Mouse (Mus musculus): Measurements from ENCODE around the gene Ubtd1. TPM values are rescaled to one million over a fixed set of nuclear protein-coding genes. Genes with fewer than 3 reads are reported as not detected.

Ubtd1 gene
- polyA plus RNA-seq, 1 experiment from 2014 or later: 14.5 TPM

DNA sequence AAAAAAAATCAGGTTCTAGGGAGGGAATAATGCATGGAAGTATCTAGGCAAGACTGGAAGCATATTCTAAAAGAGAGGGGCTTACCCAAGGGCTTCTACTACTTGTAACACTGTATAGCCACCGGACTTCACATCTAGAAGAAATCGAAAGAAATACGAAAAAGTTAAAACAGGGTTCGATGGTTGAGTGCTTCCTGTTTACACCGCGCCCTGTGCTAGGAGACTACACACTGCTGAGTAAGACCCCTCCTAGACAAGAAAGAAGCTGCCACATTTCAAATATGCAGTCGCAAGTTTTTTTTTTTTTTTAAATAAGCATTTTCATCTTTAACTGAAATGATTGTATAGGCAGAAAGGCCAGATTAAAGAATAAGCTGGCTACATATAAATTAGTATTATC, 11.9 kb upstream of the Ubtd1 start:
- Histone ChIP-seq H3K4me2 (ENCODE audit: low read depth, low read length) (no peak overlapping the region), H3K27ac (ENCODE audit: low read length) (no peak overlapping the region), H3K9me3 (ENCODE audit: control insufficient read depth, low read length) (no peaks in the 10 kb centered on the region), H3K4me1 (replicated peaks; ENCODE audit: control insufficient read depth, insufficient read depth, low read length) (no peaks in the 10 kb centered on the region), H3K27me3 (ENCODE audit: control insufficient read depth, insufficient read depth, low read depth, low read length) (no peaks in the 10 kb centered on the region), H3K9ac (ENCODE audit: low read length) (no peak overlapping the region), H3K4me3 (ENCODE audit: low read length) (no peak overlapping the region), H3K36me3 (ENCODE audit: control insufficient read depth, insufficient read depth, low read length) (peaks cover 17% of the 10 kb centered on the region)
- ATAC-seq (ENCODE audit: low read depth): no peak
- WGBS: 92% methylated on average over 7 of the region's 7 CpGs

DNA sequence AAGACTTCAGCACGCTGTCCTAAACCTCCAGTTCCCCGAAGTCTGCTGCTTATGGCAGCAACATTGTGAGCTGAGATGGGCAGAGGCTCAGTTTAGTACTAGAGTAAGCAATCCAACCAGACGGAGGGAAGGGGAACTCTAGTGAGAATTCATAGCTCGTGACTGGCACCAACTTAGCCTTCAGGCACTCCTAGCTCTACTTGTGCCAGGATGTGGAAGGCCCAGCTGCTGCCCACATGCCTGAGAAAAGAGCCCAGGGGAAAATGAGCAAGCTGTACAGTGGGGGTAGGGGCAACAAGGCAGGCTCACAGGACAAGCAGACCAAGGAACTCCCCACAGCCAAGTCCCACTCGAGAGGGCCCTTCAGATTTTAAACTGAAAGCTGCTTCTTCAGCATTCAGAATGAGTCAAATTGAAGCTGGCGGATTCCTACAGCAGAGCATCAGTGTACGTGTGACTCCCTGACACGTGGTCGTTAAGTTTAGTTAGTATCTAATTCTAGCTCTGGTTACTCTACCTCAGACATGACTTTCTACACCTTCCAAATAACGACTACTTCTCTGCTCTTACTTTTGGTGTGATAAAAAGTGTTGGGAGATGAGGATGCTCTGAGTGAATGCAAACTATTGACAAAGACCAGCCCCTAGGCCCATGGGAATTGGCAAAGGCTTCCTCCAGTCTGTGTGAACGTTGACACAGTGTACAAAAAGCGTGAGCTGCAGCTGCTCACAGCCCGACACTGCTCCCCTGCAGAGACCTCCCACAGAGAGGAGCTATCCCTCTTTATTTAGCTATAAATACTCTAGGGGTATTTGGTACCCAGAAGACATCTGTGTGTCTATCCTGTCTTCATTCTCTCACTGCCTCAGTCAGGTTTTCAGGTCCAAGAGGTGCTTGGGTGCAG, 7.4 kb upstream of the Ubtd1 start:
- H3K4me2 ChIP-seq (ENCODE audit: low read depth, low read length): no peak overlapping the region
- 0 out of 2 replicates have a peak overlapping the region, but pooled peaks have one; percentile 7 for H3K9ac ChIP-seq (ENCODE audit: low read length)
- H3K27ac ChIP-seq (ENCODE audit: low read length): no peak overlapping the region
- H3K4me3 ChIP-seq (ENCODE audit: low read length): no peak overlapping the region
- H3K36me3 ChIP-seq (ENCODE audit: control insufficient read depth, insufficient read depth, low read length): peaks cover 3% of the 10 kb centered on the region; the same call in 1 of the 2 replicates
- WGBS: 68% methylated on average over 13 of the region's 13 CpGs
- H3K9me3 ChIP-seq (ENCODE audit: control insufficient read depth, low read length): no peaks in the 10 kb centered on the region
- ATAC-seq (ENCODE audit: low read depth): no peak
- H3K27me3 ChIP-seq (ENCODE audit: control insufficient read depth, insufficient read depth, low read depth, low read length): no peaks in the 10 kb centered on the region
- no peaks in the 10 kb centered on the region for H3K4me1 ChIP-seq (replicated peaks; ENCODE audit: control insufficient read depth, insufficient read depth, low read length)

DNA sequence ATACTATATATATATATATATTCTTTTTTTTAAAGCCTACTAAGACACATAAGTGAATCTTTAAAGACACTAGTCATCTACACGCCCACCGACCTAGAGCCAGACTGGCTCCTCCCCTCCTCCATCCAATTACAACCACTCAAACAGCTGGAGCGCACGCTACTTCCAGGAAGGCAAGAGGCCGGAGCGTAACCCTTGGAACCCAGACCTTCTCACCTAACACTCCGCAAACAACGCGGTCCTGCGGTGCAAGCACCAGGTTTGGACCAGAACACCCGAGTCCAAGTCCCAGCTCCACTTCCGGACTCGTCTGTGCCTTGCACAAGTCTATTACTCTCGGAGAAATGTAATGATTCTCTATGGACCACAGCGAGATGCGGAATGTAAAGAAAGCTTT, 1.1 kb upstream of the Ubtd1 start:
- Histone ChIP-seq H3K27me3 (ENCODE audit: control insufficient read depth, insufficient read depth, low read depth, low read length) (peaks cover 3% of the 10 kb centered on the region; the same call in 1 of the 2 replicates), H3K4me2 (ENCODE audit: low read depth, low read length) (peak overlapping the region; percentile 90), H3K4me3 (ENCODE audit: low read length) (peak overlapping the region; percentile 96), H3K36me3 (ENCODE audit: control insufficient read depth, insufficient read depth, low read length) (no peaks in the 10 kb centered on the region), H3K27ac (ENCODE audit: low read length) (peak overlapping the region; percentile 93), H3K9ac (ENCODE audit: low read length) (peak overlapping the region; percentile 85), H3K9me3 (ENCODE audit: control insufficient read depth, low read length) (no peaks in the 10 kb centered on the region), H3K4me1 (replicated peaks; ENCODE audit: control insufficient read depth, insufficient read depth, low read length) (peaks cover 22% of the 10 kb centered on the region)
- ATAC-seq (ENCODE audit: low read depth): no peak; the same call in 1 of the 2 replicates
- under 1% methylated on average over 16 of the region's 16 CpGs for WGBS

DNA sequence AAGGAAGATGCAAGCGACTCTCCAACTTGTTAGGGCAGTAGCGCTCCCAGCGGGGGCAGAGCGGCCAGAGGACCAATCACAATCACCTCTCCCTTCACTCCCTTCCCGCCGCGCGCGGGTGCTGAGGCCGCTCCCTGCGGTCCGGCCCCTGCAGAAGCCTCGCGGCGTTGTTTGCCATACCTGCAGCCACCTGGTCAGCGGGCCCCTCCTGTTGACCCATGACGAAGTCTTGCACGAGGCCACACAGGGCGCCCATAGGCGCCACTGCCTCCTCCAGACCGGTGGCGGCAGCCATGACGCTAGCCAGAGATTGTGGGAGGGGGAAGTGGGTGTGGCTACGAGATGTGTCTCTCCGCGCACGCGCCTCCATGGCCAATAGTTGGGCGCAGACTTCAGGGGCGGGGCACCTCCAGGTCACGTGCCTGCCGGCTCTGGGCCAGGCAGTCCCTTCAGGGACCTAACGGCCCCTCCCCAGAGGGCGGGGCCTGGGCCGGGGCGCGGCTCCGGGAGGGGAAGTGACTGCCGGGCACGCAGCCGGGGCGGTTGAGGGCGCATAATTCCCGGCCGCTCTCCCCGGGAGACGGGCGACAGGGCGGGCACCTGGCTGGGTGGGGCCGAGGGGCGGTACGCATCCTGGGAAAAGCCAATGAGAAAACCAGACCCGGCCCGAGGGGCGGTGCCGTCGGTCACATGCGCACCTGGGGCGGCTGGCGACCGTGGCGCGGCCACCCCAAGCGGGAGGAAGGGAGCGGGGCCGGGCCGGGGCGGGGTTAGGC, 556 bp upstream of the Ubtd1 start, which contains the start of gene Mms19:
Gene Mms19 (minus strand): TSS at position 339 of the 776 bp plus-strand sequence.
- under 1% methylated on average over 55 of the region's 68 CpGs for WGBS
- H3K4me3 ChIP-seq (ENCODE audit: low read length): peak within 1 kb of the TSS; percentile 96
- peak; percentile 95 for ATAC-seq (ENCODE audit: low read depth)

DNA sequence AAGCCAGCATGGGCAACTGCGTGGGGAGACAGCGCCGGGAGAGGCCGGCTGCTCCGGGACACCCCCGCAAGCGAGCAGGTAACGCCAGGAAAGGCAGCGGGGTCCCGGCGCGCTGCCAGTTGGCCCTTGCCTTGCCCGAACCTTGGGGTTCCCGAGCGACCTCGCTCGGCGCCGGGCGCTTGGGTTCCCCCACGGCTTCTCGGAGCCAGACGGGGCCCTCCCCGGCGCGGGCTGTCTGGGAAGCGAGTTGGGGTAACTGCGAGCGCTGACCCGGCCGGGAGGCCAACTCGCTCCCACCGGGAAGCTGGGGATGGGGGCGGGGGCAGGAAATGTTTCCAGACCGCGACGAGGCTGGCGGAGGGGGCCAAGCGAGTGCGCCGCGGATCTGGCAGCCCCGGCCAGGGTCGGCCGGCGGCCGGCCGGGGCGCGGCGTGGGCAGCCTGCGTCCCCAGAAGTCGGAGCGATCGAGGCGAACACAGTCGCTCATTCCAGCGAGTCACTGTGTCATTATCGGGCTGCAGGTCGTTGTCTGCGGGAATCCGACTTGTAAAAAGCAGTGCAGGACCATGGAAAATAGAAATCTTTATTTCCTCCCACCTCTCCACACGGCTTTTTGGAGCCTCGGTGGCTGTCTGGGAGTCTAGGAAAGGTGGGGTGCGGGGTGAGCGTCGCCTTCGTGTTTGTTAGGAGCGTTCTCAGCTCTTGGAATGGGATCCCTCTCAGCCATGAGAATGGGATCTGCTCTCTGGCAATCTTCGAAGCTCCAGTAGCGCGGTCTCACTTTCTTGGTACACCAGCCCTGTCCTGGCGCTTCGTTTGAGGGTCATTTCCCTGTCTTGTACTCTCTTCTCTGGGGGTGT, 598 bp downstream of the Ubtd1 start:
- H3K4me2 ChIP-seq (ENCODE audit: low read depth, low read length): peak overlapping the region; percentile 92
- 0 out of 2 replicates have a peak, but pooled peaks have one; percentile 0 for ATAC-seq (ENCODE audit: low read depth)
- WGBS: under 1% methylated on average over 59 of the region's 74 CpGs

More for the DNA sequence above, 556 bp upstream of the Ubtd1 start, which contains the start of gene Mms19:
- H3K4me1 ChIP-seq (replicated peaks; ENCODE audit: control insufficient read depth, insufficient read depth, low read length): peaks cover 22% of the 10 kb centered on the region
- H3K9ac ChIP-seq (ENCODE audit: low read length): peak within 1 kb of the TSS; percentile 88
- no peaks in the 10 kb centered on the region for H3K9me3 ChIP-seq (ENCODE audit: control insufficient read depth, low read length)
- H3K36me3 ChIP-seq (ENCODE audit: control insufficient read depth, insufficient read depth, low read length): no peaks in the 10 kb centered on the region
- H3K27me3 ChIP-seq (ENCODE audit: control insufficient read depth, insufficient read depth, low read depth, low read length): peaks cover 3% of the 10 kb centered on the region; the same call in 1 of the 2 replicates
- peak within 1 kb of the TSS; percentile 92 for H3K4me2 ChIP-seq (ENCODE audit: low read depth, low read length)
- H3K27ac ChIP-seq (ENCODE audit: low read length): peak within 1 kb of the TSS; percentile 93

DNA sequence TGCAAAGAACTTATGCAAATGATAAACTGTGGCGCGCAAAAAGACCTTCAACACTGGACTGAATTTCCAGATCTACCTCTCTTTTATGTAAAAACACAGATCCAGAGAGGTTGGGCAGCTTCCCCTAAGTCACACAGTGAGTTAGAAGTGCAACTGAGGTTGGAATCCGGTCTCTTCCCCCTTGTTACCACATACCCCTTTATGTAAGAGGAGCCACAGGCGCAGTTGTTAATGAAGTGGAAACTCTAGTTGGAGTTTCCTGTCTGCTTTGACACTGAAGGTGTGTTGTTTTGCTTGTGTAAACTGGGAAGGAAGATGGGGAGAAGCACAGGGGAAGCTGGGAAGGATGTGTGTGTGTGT, 1.2 kb downstream of the Ubtd1 start:
- peaks cover 22% of the 10 kb centered on the region for H3K4me1 ChIP-seq (replicated peaks; ENCODE audit: control insufficient read depth, insufficient read depth, low read length)
- WGBS: 3% methylated on average over 4 of the region's 4 CpGs
- H3K9ac ChIP-seq (ENCODE audit: low read length): peak overlapping the region; percentile 88
- H3K9me3 ChIP-seq (ENCODE audit: control insufficient read depth, low read length): no peaks in the 10 kb centered on the region
- no peak for ATAC-seq (ENCODE audit: low read depth)
- H3K36me3 ChIP-seq (ENCODE audit: control insufficient read depth, insufficient read depth, low read length): no peaks in the 10 kb centered on the region
- peaks cover 3% of the 10 kb centered on the region; the same call in 1 of the 2 replicates for H3K27me3 ChIP-seq (ENCODE audit: control insufficient read depth, insufficient read depth, low read depth, low read length)
- peak overlapping the region; percentile 96 for H3K4me3 ChIP-seq (ENCODE audit: low read length)
- no peak overlapping the region; the same call in 1 of the 2 replicates for H3K27ac ChIP-seq (ENCODE audit: low read length)
- peak overlapping the region; percentile 92 for H3K4me2 ChIP-seq (ENCODE audit: low read depth, low read length)

More for the DNA sequence above, 598 bp downstream of the Ubtd1 start:
- no peaks in the 10 kb centered on the region for H3K9me3 ChIP-seq (ENCODE audit: control insufficient read depth, low read length)
- peak overlapping the region; percentile 93 for H3K27ac ChIP-seq (ENCODE audit: low read length)
- H3K9ac ChIP-seq (ENCODE audit: low read length): peak overlapping the region; percentile 88
- no peaks in the 10 kb centered on the region for H3K36me3 ChIP-seq (ENCODE audit: control insufficient read depth, insufficient read depth, low read length)
- H3K27me3 ChIP-seq (ENCODE audit: control insufficient read depth, insufficient read depth, low read depth, low read length): peaks cover 3% of the 10 kb centered on the region; the same call in 1 of the 2 replicates
- H3K4me3 ChIP-seq (ENCODE audit: low read length): peak overlapping the region; percentile 96
- peaks cover 22% of the 10 kb centered on the region for H3K4me1 ChIP-seq (replicated peaks; ENCODE audit: control insufficient read depth, insufficient read depth, low read length)

DNA sequence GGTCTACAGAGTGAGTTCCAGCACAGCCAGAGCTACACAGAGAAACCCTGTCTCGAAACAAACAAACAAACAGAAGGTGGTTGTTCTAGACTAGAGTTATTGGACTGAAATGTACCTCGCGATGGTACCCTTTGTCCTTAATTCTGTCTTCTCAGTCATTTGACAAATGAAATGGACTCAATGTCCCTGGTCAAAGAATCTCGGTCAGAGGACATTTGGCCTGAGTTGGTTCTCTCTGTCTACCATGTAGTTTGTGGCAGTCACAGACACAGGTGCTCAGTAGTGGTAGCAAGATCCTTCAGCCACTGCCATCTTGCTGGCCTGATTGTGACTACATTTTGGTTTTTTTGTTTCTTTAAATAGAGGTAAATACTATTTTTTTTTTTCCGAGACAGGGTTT, 4.4 kb downstream of the Ubtd1 start:
- Histone ChIP-seq H3K4me2 (ENCODE audit: low read depth, low read length) (no peak overlapping the region), H3K4me3 (ENCODE audit: low read length) (no peak overlapping the region), H3K4me1 (replicated peaks; ENCODE audit: control insufficient read depth, insufficient read depth, low read length) (peaks cover 16% of the 10 kb centered on the region), H3K27me3 (ENCODE audit: control insufficient read depth, insufficient read depth, low read depth, low read length) (peaks cover under 1% of the 10 kb centered on the region; the same call in 1 of the 2 replicates), H3K36me3 (ENCODE audit: control insufficient read depth, insufficient read depth, low read length) (no peaks in the 10 kb centered on the region), H3K9ac (ENCODE audit: low read length) (no peak overlapping the region), H3K27ac (ENCODE audit: low read length) (no peak overlapping the region), H3K9me3 (ENCODE audit: control insufficient read depth, low read length) (no peaks in the 10 kb centered on the region)
- WGBS: 91% methylated on average over 5 of the region's 5 CpGs
- no peak for ATAC-seq (ENCODE audit: low read depth)

DNA sequence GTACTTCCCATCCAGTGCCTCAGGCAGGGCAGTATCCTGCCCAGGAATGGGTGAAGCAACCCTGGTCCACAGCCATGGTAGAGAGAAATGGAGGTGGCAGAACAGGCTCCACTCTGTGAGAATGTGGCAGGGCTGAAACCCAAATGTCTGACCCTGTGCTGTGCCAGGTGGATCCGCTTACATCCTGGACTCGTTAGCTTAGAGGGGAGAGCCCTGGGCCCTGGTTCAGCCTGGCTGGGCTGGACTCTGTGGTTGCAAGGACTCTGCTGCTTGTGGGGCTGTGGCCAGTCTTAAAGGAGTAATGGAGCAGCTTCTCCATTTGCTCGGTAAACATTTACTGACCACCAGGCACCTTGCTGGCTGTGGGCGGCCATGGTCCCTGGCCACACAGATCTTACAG, 5.6 kb downstream of the Ubtd1 start:
- no peaks in the 10 kb centered on the region for H3K36me3 ChIP-seq (ENCODE audit: control insufficient read depth, insufficient read depth, low read length)
- 72% methylated on average over 4 of the region's 4 CpGs for WGBS
- no peak for ATAC-seq (ENCODE audit: low read depth)
- peaks cover 17% of the 10 kb centered on the region for H3K4me1 ChIP-seq (replicated peaks; ENCODE audit: control insufficient read depth, insufficient read depth, low read length)
- H3K4me3 ChIP-seq (ENCODE audit: low read length): no peak overlapping the region
- H3K9me3 ChIP-seq (ENCODE audit: control insufficient read depth, low read length): no peaks in the 10 kb centered on the region
- no peak overlapping the region for H3K27ac ChIP-seq (ENCODE audit: low read length)
- H3K9ac ChIP-seq (ENCODE audit: low read length): no peak overlapping the region
- H3K4me2 ChIP-seq (ENCODE audit: low read depth, low read length): no peak overlapping the region
- no peaks in the 10 kb centered on the region for H3K27me3 ChIP-seq (ENCODE audit: control insufficient read depth, insufficient read depth, low read depth, low read length)
